ENCODE assay signal across 9 mouse cellular contexts in the genomic region with DNA sequence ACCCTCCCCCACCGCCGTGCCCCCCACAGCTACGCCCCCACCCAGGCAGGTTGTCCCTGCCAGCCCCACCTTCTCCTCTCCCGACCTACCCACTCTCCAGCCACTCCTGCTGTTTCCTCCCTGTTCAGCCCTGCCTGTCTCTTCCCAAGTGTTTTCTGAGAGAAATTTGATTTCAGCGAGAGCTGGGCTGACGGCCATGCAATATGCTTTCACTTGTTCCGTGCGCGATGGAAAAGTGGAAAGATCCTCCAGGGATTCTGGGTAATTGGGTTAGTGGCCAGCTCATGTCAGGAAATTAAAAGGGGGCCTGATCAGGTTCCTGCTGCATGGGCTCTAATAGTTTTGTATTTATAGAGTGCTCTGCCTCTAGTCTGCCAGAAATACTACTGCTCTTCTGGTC.
DNase-seq lines count a peak whose midpoint lies in the region; ATAC-seq lines count a peak whose summit lies in the region.
"Had no signal": no experiment of that assay in that cellular context is flagged by ENCODE, and none has a peak within 500 bp of the region (broad histone marks: within the 10 kb centered on the region; RNA-seq: fewer than 3 reads in every experiment).

No protein-coding gene starts in this region.

- 45% methylated on average over 9 of the region's 9 CpGs for WGBS in hindbrain, embryonic 11.5 days
- WGBS in hindbrain, embryonic 10.5 days: 38% methylated on average over 9 of the region's 9 CpGs
- 38% methylated on average over 9 of the region's 9 CpGs for WGBS in embryonic facial prominence, embryonic 10.5 days
- WGBS in limb, embryonic 13.5 days: 5% methylated on average over 9 of the region's 9 CpGs

- DNase-seq in hindbrain, embryonic 11.5 days (ENCODE audit: low spot score): peak; percentile 24
- DNase-seq in hindbrain, embryonic 10.5 days (ENCODE audit: low spot score): no peak
- DNase-seq in embryonic facial prominence, embryonic 10.5 days (ENCODE audit: low spot score): no peak
- peak; percentile 20 for DNase-seq in gastrocnemius, postnatal 25 days
- no peak for DNase-seq in Muller cell, postnatal 12 days (ENCODE audit: inconsistent ontology term)
- DNase-seq in kidney, adult 9 months: no peak

- H3K36me3 ChIP-seq in hindbrain, embryonic 11.5 days (ENCODE audit: control insufficient read depth, insufficient read depth, low read length): no peaks in the 10 kb centered on the region
- H3K36me3 ChIP-seq in hindbrain, embryonic 10.5 days: no peaks in the 10 kb centered on the region
- no peaks in the 10 kb centered on the region for H3K36me3 ChIP-seq in embryonic facial prominence, embryonic 10.5 days (replicated peaks)
- no peaks in the 10 kb centered on the region for H3K36me3 ChIP-seq in limb, embryonic 13.5 days

- no peak overlapping the region for H3K9ac ChIP-seq in hindbrain, embryonic 11.5 days (ENCODE audit: low read depth, low read length)
- H3K9ac ChIP-seq in limb, embryonic 13.5 days: no peak overlapping the region

- no peak for ATAC-seq in hindbrain, embryonic 11.5 days (ENCODE audit: low FRiP score)
- ATAC-seq in limb, embryonic 13.5 days (ENCODE audit: low FRiP score, low read depth): peak; percentile 84
- no peak for ATAC-seq in erythroblast, adult 5-6 weeks (replicated peaks; ENCODE audit: low FRiP score, poor library complexity, severe bottlenecking)

- no peak overlapping the region for H3K4me2 ChIP-seq in hindbrain, embryonic 11.5 days (replicated peaks; ENCODE audit: low read depth, low read length)
- H3K4me2 ChIP-seq in limb, embryonic 13.5 days (replicated peaks): peak overlapping the region; percentile 49

- no peak overlapping the region for H3K4me3 ChIP-seq in hindbrain, embryonic 11.5 days (ENCODE audit: low read depth, low read length)
- no peak overlapping the region for H3K4me3 ChIP-seq in hindbrain, embryonic 10.5 days
- peak overlapping the region; percentile 29; the same call in 1 of the 2 replicates for H3K4me3 ChIP-seq in embryonic facial prominence, embryonic 10.5 days
- H3K4me3 ChIP-seq in limb, embryonic 13.5 days: no peak overlapping the region
- H3K4me3 ChIP-seq: megakaryocyte, embryonic 14.5 days had no signal

- no peaks in the 10 kb centered on the region for H3K4me1 ChIP-seq in hindbrain, embryonic 11.5 days (replicated peaks; ENCODE audit: control insufficient read depth, insufficient read depth, low read length)
- H3K4me1 ChIP-seq in hindbrain, embryonic 10.5 days (replicated peaks): peaks cover 4% of the 10 kb centered on the region; the same call in 1 of the 2 replicates
- H3K4me1 ChIP-seq in embryonic facial prominence, embryonic 10.5 days: peaks cover 16% of the 10 kb centered on the region
- peaks cover 25% of the 10 kb centered on the region for H3K4me1 ChIP-seq in limb, embryonic 13.5 days

- H3K27ac ChIP-seq in hindbrain, embryonic 11.5 days (ENCODE audit: low read depth, low read length): no peak overlapping the region
- no peak overlapping the region for H3K27ac ChIP-seq in hindbrain, embryonic 10.5 days
- H3K27ac ChIP-seq in embryonic facial prominence, embryonic 10.5 days (replicated peaks): no peak overlapping the region
- peak overlapping the region; percentile 61; the same call in 1 of the 2 replicates for H3K27ac ChIP-seq in limb, embryonic 13.5 days

- H3K27me3 ChIP-seq in hindbrain, embryonic 11.5 days (ENCODE audit: control insufficient read depth, insufficient read depth, low read length): no peaks in the 10 kb centered on the region
- no peaks in the 10 kb centered on the region for H3K27me3 ChIP-seq in hindbrain, embryonic 10.5 days (ENCODE audit: insufficient read depth, poor library complexity, severe bottlenecking)
- no peaks in the 10 kb centered on the region for H3K27me3 ChIP-seq in embryonic facial prominence, embryonic 10.5 days (replicated peaks; ENCODE audit: low read depth, poor library complexity, severe bottlenecking)
- no peaks in the 10 kb centered on the region for H3K27me3 ChIP-seq in limb, embryonic 13.5 days

- H3K9me3 ChIP-seq in hindbrain, embryonic 11.5 days (ENCODE audit: control insufficient read depth, low read length): no peaks in the 10 kb centered on the region
- H3K9me3 ChIP-seq in hindbrain, embryonic 10.5 days: no peaks in the 10 kb centered on the region; the same call in 1 of the 2 replicates
- no peaks in the 10 kb centered on the region for H3K9me3 ChIP-seq in embryonic facial prominence, embryonic 10.5 days
- H3K9me3 ChIP-seq in limb, embryonic 13.5 days: peaks cover 6% of the 10 kb centered on the region

Comparison
In these comparisons a context has a peak if more than half of its experiments do, and no peak if none do; other contexts are left out.
1. DNase-seq: peak in hindbrain, embryonic 11.5 days (single experiment) and gastrocnemius, postnatal 25 days (single experiment); none in hindbrain, embryonic 10.5 days (single experiment), embryonic facial prominence, embryonic 10.5 days (single experiment), Muller cell, postnatal 12 days (single experiment) and kidney, adult 9 months (single experiment).